Mouse (Mus musculus) intestine, embryonic 16.5 days (tissue): ENCODE results near the gene B4galt4. TPM values are rescaled to one million over a fixed set of nuclear protein-coding genes. Genes with fewer than 3 reads are reported as not detected.

Source experiments
- ATAC-seq: fragments of 200-750 bp; cut with Nextera tagmentation; 2 replicates; pipeline ENCODE4 v1.8.0; 2017; ENCODE audit warnings: moderate TSS enrichment, moderate library complexity
- H3K27ac ChIP-seq: fragments of 300-500 bp; sonication (generic); 2 replicates; pipeline ENCODE4 v1.5.1; 2014; ENCODE audit warnings: mild to moderate bottlenecking, low read length
- H3K27me3 ChIP-seq: fragments of 300-500 bp; sonication (generic); replicated peaks from 2 replicates; pipeline ENCODE4 v1.6.1; 2014; ENCODE audit warnings: low read length, control low read depth, mixed read lengths; ENCODE audit not compliant: control insufficient read depth, insufficient read depth
- H3K36me3 ChIP-seq: fragments of 300-500 bp; sonication (generic); 2 replicates; pipeline ENCODE4 v1.6.1; 2014; ENCODE audit warnings: low read length, control low read depth; ENCODE audit not compliant: control insufficient read depth, insufficient read depth
- H3K4me1 ChIP-seq: fragments of 300-500 bp; sonication (generic); 2 replicates; pipeline ENCODE4 v1.6.1; 2014; ENCODE audit warnings: low read length, control low read depth, mixed read lengths; ENCODE audit not compliant: control insufficient read depth, insufficient read depth
- H3K4me2 ChIP-seq: fragments of 300-500 bp; sonication (generic); 2 replicates; pipeline ENCODE4 v1.6.1; 2014; ENCODE audit warnings: low read depth, low read length, control low read depth
- H3K4me3 ChIP-seq: fragments of 300-500 bp; sonication (generic); 2 replicates; pipeline ENCODE4 v1.5.1; 2014; ENCODE audit warnings: mild to moderate bottlenecking, low read length
- H3K9ac ChIP-seq: fragments of 300-500 bp; sonication (generic); 2 replicates; pipeline ENCODE4 v1.6.1; 2014; ENCODE audit warnings: low read depth, low read length
- H3K9me3 ChIP-seq: fragments of 300-500 bp; sonication (generic); 2 replicates; pipeline ENCODE4 v1.6.1; 2016; ENCODE audit warnings: low read length, control low read depth; ENCODE audit not compliant: control insufficient read depth
- WGBS: fragments of 180-500 bp; shearing (Covaris S2); extraction: QIAGEN DNeasy Blood & Tissue Kit; methylation state at CpG from one replicate; pipeline ENCODE4 v1.1.7; 2014; 5-methylcytosine and 5-hydroxymethylcytosine counted together
- polyA plus RNA-seq: library from polyadenylated mRNA; unstranded; fragments of >200 nt; fragmentation: Nextera tagmentation; extraction: Ambion mirVana; gene quantifications from 2 replicates; pipeline ENCODE4 v1.2.1, GENCODE M21; 2015

The B4galt4 gene
- polyA plus RNA-seq, 1 experiment from 2014 or later: 21.7 TPM

GRCm38 (mm10) chr16:38743941-38744673, 2.0 kb downstream of the B4galt4 start:
- WGBS: 92% methylated on average over 10 of the region's 10 CpGs
- Histone ChIP-seq H3K36me3 (no peaks in the 10 kb centered on the region), H3K9me3 (no peaks in the 10 kb centered on the region), H3K4me2 (no peak overlapping the region), H3K4me1 (peaks cover 11% of the 10 kb centered on the region; the same call in 1 of the 2 replicates), H3K4me3 (no peak overlapping the region), H3K27ac (no peak overlapping the region), H3K9ac (no peak overlapping the region), H3K27me3 (no peaks in the 10 kb centered on the region)
- ATAC-seq: no peak

DNA sequence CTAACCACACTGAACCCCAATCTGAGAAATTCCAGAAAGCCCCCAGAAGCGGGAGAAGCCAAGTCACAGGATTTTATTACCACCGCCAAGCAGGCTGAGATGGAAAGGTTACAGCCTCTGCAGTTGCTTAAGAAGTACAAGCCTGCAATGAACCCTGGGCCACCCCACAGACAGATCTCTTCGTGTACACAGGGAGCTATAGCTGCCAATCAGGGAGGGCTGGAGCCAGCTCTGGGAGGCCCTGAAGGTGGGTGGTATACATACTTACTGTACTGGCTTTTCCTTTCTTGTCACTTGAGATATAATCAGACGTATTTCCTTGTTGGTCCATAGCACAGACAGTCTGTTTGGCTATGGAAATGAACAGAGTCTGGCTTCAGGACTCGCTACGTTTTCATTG, 8.7 kb downstream of the B4galt4 start:
- 48% methylated on average over 6 of the region's 6 CpGs for WGBS
- Histone ChIP-seq H3K27me3 (no peaks in the 10 kb centered on the region), H3K9me3 (no peaks in the 10 kb centered on the region), H3K27ac (no peak overlapping the region), H3K4me1 (0 out of 2 replicates have a peak, but pooled peaks cover 2% of the 10 kb centered on the region), H3K4me3 (no peak overlapping the region), H3K36me3 (no peaks in the 10 kb centered on the region), H3K4me2 (no peak overlapping the region), H3K9ac (no peak overlapping the region)
- peak; percentile 74 for ATAC-seq

DNA sequence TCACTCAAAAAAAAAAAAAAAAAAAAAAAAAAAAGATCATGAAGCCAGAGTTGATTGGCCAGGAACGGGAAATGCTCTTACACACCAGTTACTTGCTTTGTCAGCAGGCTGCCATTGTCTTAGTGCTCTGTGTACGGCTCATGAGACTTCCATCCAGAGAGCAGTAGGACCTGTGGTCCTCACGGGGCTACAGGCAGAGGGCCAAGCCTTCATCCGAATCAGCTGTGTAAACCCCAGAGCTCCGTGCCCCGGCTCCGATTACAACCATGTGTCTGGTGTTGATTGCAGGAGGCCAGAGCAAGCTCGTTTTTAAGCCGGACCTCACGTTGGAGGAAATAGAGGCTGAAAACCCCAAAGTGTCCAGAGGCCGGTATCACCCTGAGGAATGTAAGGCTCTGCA, 11.6 kb downstream of the B4galt4 start:
- no peak overlapping the region for H3K9ac ChIP-seq
- 64% methylated on average over 11 of the region's 11 CpGs for WGBS
- no peaks in the 10 kb centered on the region for H3K9me3 ChIP-seq
- H3K4me2 ChIP-seq: no peak overlapping the region
- H3K27me3 ChIP-seq: no peaks in the 10 kb centered on the region
- ATAC-seq: no peak
- peaks cover 2% of the 10 kb centered on the region; the same call in 1 of the 2 replicates for H3K4me1 ChIP-seq
- H3K27ac ChIP-seq: no peak overlapping the region
- no peak overlapping the region for H3K4me3 ChIP-seq
- H3K36me3 ChIP-seq: 0 out of 2 replicates have a peak, but pooled peaks cover 2% of the 10 kb centered on the region

GRCm38 (mm10) chr16:38755452-38756176, 13.6 kb downstream of the B4galt4 start:
- Histone ChIP-seq H3K36me3 (0 out of 2 replicates have a peak, but pooled peaks cover 2% of the 10 kb centered on the region), H3K4me1 (peaks cover 2% of the 10 kb centered on the region; the same call in 1 of the 2 replicates), H3K9me3 (no peaks in the 10 kb centered on the region), H3K4me3 (no peak overlapping the region), H3K27me3 (no peaks in the 10 kb centered on the region), H3K27ac (peak overlapping the region; percentile 36; the same call in 1 of the 2 replicates), H3K9ac (no peak overlapping the region), H3K4me2 (no peak overlapping the region)
- WGBS: 53% methylated on average over 7 of the region's 7 CpGs
- ATAC-seq: no peak

DNA sequence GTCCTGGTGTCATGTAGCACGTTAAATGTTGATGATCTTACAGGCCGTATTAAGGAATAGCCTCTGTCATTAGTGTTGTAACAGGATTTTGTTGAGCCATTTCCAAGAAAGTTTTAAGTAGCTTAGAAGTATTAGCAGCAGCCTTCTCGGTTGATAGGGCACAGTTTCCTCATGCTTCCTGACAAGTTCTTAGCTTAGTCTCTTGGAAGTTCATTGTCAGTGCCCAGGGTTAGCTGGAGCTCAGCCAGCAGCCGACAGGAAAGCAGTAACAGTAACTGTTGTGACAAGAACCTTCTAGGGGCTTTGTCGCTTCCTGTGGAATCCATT, 14.1 kb downstream of the B4galt4 start:
- peak overlapping the region; percentile 36; the same call in 1 of the 2 replicates for H3K27ac ChIP-seq
- H3K4me1 ChIP-seq: peaks cover 2% of the 10 kb centered on the region; the same call in 1 of the 2 replicates
- no peak for ATAC-seq
- no peaks in the 10 kb centered on the region for H3K27me3 ChIP-seq
- H3K4me2 ChIP-seq: no peak overlapping the region
- H3K9ac ChIP-seq: no peak overlapping the region
- H3K36me3 ChIP-seq: 0 out of 2 replicates have a peak, but pooled peaks cover 2% of the 10 kb centered on the region
- WGBS: 41% methylated on average over 5 of the region's 5 CpGs
- H3K9me3 ChIP-seq: no peaks in the 10 kb centered on the region
- H3K4me3 ChIP-seq: no peak overlapping the region

DNA sequence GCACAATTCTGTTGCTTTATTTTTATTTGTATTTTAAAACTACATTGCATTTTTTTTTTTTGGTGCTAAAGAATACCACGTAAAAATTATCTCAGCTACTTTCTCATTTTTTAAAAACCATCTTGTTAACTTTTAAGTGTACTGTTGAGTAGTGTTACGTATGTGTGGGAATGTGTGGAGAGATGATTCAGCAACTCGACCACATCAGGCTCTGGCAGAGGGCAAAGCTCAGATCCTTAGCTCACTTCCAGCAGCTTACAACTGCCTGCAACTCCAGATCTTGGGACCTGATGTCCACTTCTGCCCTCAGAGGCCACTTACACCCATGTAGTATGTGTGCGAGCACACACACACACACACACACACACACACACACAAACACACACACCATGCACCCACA, 14.5 kb downstream of the B4galt4 start:
- Histone ChIP-seq H3K36me3 (0 out of 2 replicates have a peak, but pooled peaks cover 2% of the 10 kb centered on the region), H3K9ac (no peak overlapping the region), H3K4me2 (no peak overlapping the region), H3K27me3 (no peaks in the 10 kb centered on the region), H3K4me1 (peaks cover 2% of the 10 kb centered on the region; the same call in 1 of the 2 replicates), H3K4me3 (no peak overlapping the region), H3K27ac (no peak overlapping the region; the same call in 1 of the 2 replicates), H3K9me3 (no peaks in the 10 kb centered on the region)
- ATAC-seq: 0 out of 2 replicates have a peak, but pooled peaks have one; percentile 34
- 59% methylated on average over 4 of the region's 4 CpGs for WGBS

GRCm38 (mm10) chr16:38757626-38758025, 15.6 kb downstream of the B4galt4 start:
- no peak for ATAC-seq
- 0 out of 2 replicates have a peak overlapping the region, but pooled peaks have one; percentile 41 for H3K27ac ChIP-seq
- H3K27me3 ChIP-seq: no peaks in the 10 kb centered on the region
- 93% methylated on average over 19 of the region's 19 CpGs for WGBS
- no peak overlapping the region for H3K9ac ChIP-seq
- H3K4me1 ChIP-seq: peaks cover 2% of the 10 kb centered on the region; the same call in 1 of the 2 replicates
- no peaks in the 10 kb centered on the region for H3K9me3 ChIP-seq
- no peak overlapping the region for H3K4me3 ChIP-seq
- 0 out of 2 replicates have a peak, but pooled peaks cover 2% of the 10 kb centered on the region for H3K36me3 ChIP-seq
- H3K4me2 ChIP-seq: no peak overlapping the region

DNA sequence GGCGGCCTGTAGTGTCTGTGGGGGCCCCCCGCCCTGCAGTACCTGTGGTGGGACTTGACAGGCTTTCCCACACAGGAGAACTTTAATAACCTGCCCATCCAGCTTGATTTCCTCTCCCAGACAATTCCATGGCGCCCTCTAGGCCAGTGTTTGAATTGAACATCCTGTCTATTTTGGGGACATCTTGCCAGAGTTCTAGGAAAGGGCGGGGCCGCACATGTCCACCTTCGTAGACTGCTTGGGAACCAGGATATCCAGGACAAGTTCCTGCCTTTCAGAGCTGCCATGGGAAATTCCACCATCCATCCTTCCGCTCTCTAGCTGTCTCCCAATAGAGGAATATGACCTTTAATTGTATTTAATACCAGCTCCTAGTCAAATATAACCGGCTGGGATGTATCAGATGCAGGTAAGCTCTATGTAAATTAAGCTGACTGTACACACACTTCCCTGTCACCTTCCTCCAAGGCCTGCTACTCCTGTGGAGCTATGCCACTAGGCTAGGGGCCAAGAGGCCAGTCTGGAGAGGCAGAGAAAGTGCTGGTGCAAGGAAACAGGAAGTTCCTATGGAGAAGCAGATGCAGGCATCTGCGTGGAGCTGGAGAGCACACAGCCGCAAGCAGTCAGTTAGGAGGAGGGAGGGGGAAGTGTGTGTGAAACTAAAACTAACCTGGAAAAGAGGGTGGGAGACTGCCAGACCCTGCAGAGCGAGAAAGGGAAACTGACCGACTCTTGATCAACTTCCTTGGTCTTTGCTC, 16.2 kb downstream of the B4galt4 start:
- Histone ChIP-seq H3K4me2 (no peak overlapping the region), H3K9me3 (no peaks in the 10 kb centered on the region), H3K4me3 (no peak overlapping the region), H3K27ac (0 out of 2 replicates have a peak overlapping the region, but pooled peaks have one; percentile 41), H3K27me3 (no peaks in the 10 kb centered on the region), H3K9ac (no peak overlapping the region), H3K36me3 (0 out of 2 replicates have a peak, but pooled peaks cover 2% of the 10 kb centered on the region), H3K4me1 (peaks cover 2% of the 10 kb centered on the region; the same call in 1 of the 2 replicates)
- 79% methylated on average over 12 of the region's 12 CpGs for WGBS
- peak; percentile 58 for ATAC-seq

DNA sequence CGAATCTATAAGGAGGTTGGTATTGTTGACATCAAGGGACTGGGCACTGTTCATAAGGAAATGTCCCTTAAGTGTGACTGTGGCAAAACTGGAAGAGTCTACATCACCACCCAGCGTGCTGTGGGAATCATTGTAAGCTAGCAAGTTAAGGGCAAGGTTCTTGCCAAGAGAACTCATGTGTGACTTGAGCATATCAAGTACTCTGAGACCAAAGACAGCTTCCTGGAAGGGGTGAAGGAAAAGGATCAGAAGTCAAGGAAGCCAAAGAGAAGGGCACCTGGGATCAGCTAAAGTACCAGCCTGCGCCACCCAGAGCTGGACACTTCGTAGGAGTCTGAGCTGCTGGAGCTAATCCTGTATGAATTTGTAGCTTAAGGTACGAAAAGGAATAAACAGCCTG, 18.2 kb downstream of the B4galt4 start:
- Histone ChIP-seq H3K9ac (no peak overlapping the region), H3K9me3 (no peaks in the 10 kb centered on the region), H3K4me3 (no peak overlapping the region), H3K4me2 (no peak overlapping the region), H3K27ac (no peak overlapping the region), H3K27me3 (no peaks in the 10 kb centered on the region), H3K36me3 (0 out of 2 replicates have a peak, but pooled peaks cover 2% of the 10 kb centered on the region), H3K4me1 (peaks cover 2% of the 10 kb centered on the region; the same call in 1 of the 2 replicates)
- WGBS: 96% methylated on average over 5 of the region's 5 CpGs
- ATAC-seq: no peak
